Mouse (Mus musculus): ENCODE measurements at regions not wholly inside any gene's neighbourhood (a gene's known extent, or its start where the extent isn't known, plus 50 kb on each side); places are given as distances from the start of the nearest gene placed in this dataset.

DNA sequence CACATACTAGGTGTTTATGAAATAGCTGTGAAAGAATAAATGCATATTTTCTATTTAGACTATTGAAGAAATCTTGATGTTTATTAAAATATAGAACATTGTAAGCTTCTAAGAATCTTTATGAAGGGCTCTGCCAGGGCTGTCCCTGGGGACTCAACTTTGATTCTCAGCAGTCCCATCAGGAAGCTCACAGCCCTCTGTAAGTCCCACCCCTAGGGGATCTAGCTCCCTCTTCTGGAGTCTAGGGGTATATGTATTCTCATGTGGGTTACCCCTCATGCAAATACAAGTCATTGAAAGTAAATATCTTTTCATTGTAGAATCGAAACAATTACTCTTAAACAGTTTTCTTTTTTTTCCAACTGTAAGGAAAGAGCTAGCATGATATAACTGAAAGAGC lies 521.6 kb downstream of the Nfib start:
- TF ChIP-seq GATA1 (IDR thresholded peaks at IDR 0.05; ENCODE audit: borderline replicate concordance, low read length) (no peak), FLI1 (IDR thresholded peaks at IDR 0.05; ENCODE audit: low read length) (no peak)
